Mouse (Mus musculus) skeletal muscle tissue, postnatal 0 days (tissue): ENCODE data around the gene Zcchc17. TPM values are rescaled to one million over a fixed set of nuclear protein-coding genes. Genes with fewer than 3 reads are reported as not detected.

ENCODE experiments used
- polyA plus RNA-seq: library from polyadenylated mRNA; unstranded; fragments of >200 nt; fragmentation: Nextera tagmentation; extraction: Ambion mirVana; gene quantifications from 2 replicates; pipeline ENCODE4 v1.2.1, GENCODE M21; 2015

Gene Zcchc17
- polyA plus RNA-seq: 47.0 and 51.9 TPM in 2 replicates

DNA sequence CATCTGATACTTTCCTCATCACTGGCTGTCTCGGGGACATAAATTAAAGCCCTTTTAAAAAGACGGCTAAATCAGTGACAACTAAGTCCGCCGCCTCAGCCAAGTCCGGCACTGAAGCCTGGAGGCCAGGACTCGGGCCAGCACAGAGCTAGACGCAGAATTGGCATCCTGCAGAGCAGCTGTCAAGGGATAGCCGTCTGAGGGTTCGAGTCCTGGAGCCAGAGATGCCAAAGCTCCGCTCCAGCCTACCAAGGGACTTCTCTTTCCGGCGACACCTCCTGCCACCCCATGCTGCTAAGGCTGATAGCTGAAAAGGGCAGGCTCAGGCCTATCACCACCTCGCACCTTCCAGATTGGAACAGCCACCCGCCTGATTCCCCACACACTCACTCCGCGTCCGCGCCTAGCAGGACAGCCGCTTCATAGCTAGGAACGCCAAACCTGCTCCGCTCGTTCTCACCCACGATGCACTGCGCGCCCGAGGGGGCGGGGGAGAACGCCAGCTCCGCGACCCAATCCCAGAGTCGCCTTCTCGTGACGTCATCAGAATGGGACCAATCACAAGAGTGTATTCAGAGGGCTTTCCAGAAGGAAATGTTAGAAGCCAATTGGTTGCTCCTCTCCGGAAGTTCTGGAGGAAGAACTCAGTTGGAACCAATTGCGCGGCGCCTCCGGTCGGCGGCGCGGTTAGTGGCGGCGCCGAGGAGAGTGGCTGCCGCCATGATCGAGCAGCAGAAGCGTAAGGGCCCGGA is at the start of gene Zcchc17, which contains the start of gene Snrnp40:
Gene Zcchc17 (minus strand): TSS at position 458 of the 752 bp plus-strand sequence.
Gene Snrnp40 (plus strand): TSS at position 647 of the 752 bp plus-strand sequence.

GRCm38 (mm10) chr4:130308231-130309081 is 51.3 kb downstream of the Zcchc17 start, which contains the start of the genes Fabp3 and Gm10570:
Fabp3 (plus strand) TSS chr4:130308595.
Gm10570 (minus strand) TSS chr4:130308674.

GRCm38 (mm10) chr4:130279105-130279504 is 80.6 kb downstream of the Zcchc17 start, which contains the start of gene Serinc2:
Serinc2 (minus strand) TSS chr4:130279205.

Other genes starting within 250 kb of the Zcchc17 start
- gene Hcrtr1, start 220.6 kb downstream of the Zcchc17 start, polyA plus RNA-seq: 0.10 TPM in 1 of 2 replicates, not detected in the other
- gene Tinagl1, start 184.8 kb downstream of the Zcchc17 start, polyA plus RNA-seq: 35.7 and 47.8 TPM in 2 replicates
- not detected in 2 replicates for gene Gm853, start 137.5 kb downstream of the Zcchc17 start, polyA plus RNA-seq
- gene Serinc2, start 80.7 kb downstream of the Zcchc17 start, polyA plus RNA-seq: 81.0 and 86.8 TPM in 2 replicates
- gene Fabp3, start 51.3 kb downstream of the Zcchc17 start, polyA plus RNA-seq: 1,035 and 1,171 TPM in 2 replicates
- 1.0 and 2.2 TPM in 2 replicates for gene Gm10570, start 51.3 kb downstream of the Zcchc17 start, polyA plus RNA-seq
- 45.9 and 48.8 TPM in 2 replicates for gene Snrnp40, start 189 bp upstream of the Zcchc17 start, polyA plus RNA-seq
- 0.12 and 0.36 TPM in 2 replicates for gene Nkain1, start 214.2 kb upstream of the Zcchc17 start, polyA plus RNA-seq